Comparison of ENCODE assay signal across 8 mouse cellular contexts in genomic region chr2:58533521-58534001, GRCm38 (mm10). TPM values are rescaled to one million over a fixed set of nuclear protein-coding genes. Genes with fewer than 3 reads are reported as not detected.
DNase-seq lines count a peak whose midpoint lies in the region; ATAC-seq and TF ChIP-seq lines count a peak whose summit lies in the region.

No protein-coding gene starts in this region.

- H3K4me1 ChIP-seq in heart, adult 2 months (ENCODE audit: control insufficient read depth, insufficient read depth, low read length), result peaks cover 44% of the 10 kb centered on the region
- H3K4me1 ChIP-seq in heart, embryonic 11.5 days (ENCODE audit: control insufficient read depth, insufficient read depth, low read length), result peaks cover 79% of the 10 kb centered on the region
- H3K4me1 ChIP-seq in liver, embryonic 12.5 days, result peaks cover 67% of the 10 kb centered on the region
- peaks cover 43% of the 10 kb centered on the region for H3K4me1 ChIP-seq in stomach, embryonic 16.5 days (ENCODE audit: control insufficient read depth, insufficient read depth, low read length)

- H3K9me3 ChIP-seq in heart, embryonic 11.5 days (replicated peaks; ENCODE audit: control insufficient read depth, low read length), result no peaks in the 10 kb centered on the region
- no peaks in the 10 kb centered on the region for H3K9me3 ChIP-seq in liver, embryonic 12.5 days (replicated peaks)
- H3K9me3 ChIP-seq in stomach, embryonic 16.5 days (replicated peaks; ENCODE audit: control insufficient read depth, low read length), result no peaks in the 10 kb centered on the region

- no peaks in the 10 kb centered on the region for H3K27me3 ChIP-seq in heart, adult 2 months (ENCODE audit: control insufficient read depth, insufficient read depth, low read length)
- no peaks in the 10 kb centered on the region for H3K27me3 ChIP-seq in heart, embryonic 11.5 days (ENCODE audit: control insufficient read depth, insufficient read depth, low read length)
- H3K27me3 ChIP-seq in liver, embryonic 12.5 days (replicated peaks), result no peaks in the 10 kb centered on the region
- H3K27me3 ChIP-seq in stomach, embryonic 16.5 days (ENCODE audit: control insufficient read depth, insufficient read depth, low read length), result no peaks in the 10 kb centered on the region

- TF ChIP-seq EP300 in heart, adult 2 months (IDR thresholded peaks at IDR 0.05; ENCODE audit: insufficient read depth, low read depth, low read length), result no peak

- TF ChIP-seq CTCF in heart, adult 2 months (IDR thresholded peaks at IDR 0.05), result no peak

- intact Hi-C loops in heart, adult 2 months (cut with DNase I), result loop anchor here (2.0 kb wide), 1 partner anchor 33 kb away; the partner anchor contains the start of genes Acvr1 and Upp2

- no peak for ATAC-seq in heart, embryonic 11.5 days (replicated peaks; ENCODE audit: insufficient number of reproducible peaks, low FRiP score, low TSS enrichment)
- ATAC-seq in liver, embryonic 12.5 days, result no peak
- ATAC-seq in stomach, embryonic 16.5 days (ENCODE audit: insufficient read depth, low FRiP score), result peak; percentile 56; the same call in 1 of the 2 replicates

- DNase-seq in heart, adult 2 months, result peak in 1 of 2 experiments; percentile 34
- no peak for DNase-seq in heart, adult 8-10 months (ENCODE audit: low spot score)
- DNase-seq in cerebellum, adult 9-11 months, result peak; percentile 81
- no peak for DNase-seq in spleen, postnatal 10 days (ENCODE audit: low spot score in 2 of 2)
- DNase-seq in right cerebral cortex, postnatal 14 days, result no peak

- H3K4me3 ChIP-seq in heart, adult 2 months, result no peak overlapping the region
- no peak overlapping the region for H3K4me3 ChIP-seq in heart, embryonic 11.5 days (ENCODE audit: low read depth, low read length)
- H3K4me3 ChIP-seq in liver, embryonic 12.5 days, result no peak overlapping the region
- no peak overlapping the region for H3K4me3 ChIP-seq in stomach, embryonic 16.5 days (replicated peaks; ENCODE audit: low read length)

- TF ChIP-seq POLR2A in heart, adult 2 months (IDR thresholded peaks at IDR 0.05; ENCODE audit: insufficient read depth, low read depth, low read length), result no peak

- peaks cover 10% of the 10 kb centered on the region for H3K36me3 ChIP-seq in heart, adult 2 months (ENCODE audit: control insufficient read depth, insufficient read depth, low read length)
- H3K36me3 ChIP-seq in heart, embryonic 11.5 days (ENCODE audit: control insufficient read depth, insufficient read depth, low read length), result no peaks in the 10 kb centered on the region
- no peaks in the 10 kb centered on the region for H3K36me3 ChIP-seq in liver, embryonic 12.5 days
- H3K36me3 ChIP-seq in stomach, embryonic 16.5 days (ENCODE audit: control insufficient read depth, insufficient read depth, low read length), result no peaks in the 10 kb centered on the region

- 32% methylated on average over 7 of the region's 7 CpGs for WGBS in heart, adult 2 months
- 28% methylated on average over 7 of the region's 7 CpGs for whole genome bisulfite sequencing in heart, embryonic 11.5 days (ENCODE audit: insufficient replicate concordance)
- WGBS in liver, embryonic 12.5 days (ENCODE audit: insufficient replicate concordance), result 45% methylated on average over 7 of the region's 7 CpGs
- WGBS in stomach, embryonic 16.5 days, result 21% methylated on average over 7 of the region's 7 CpGs

- H3K79me2 ChIP-seq in heart, adult 2 months (replicated peaks; ENCODE audit: control insufficient read depth, insufficient read depth, low read length), result peaks cover 2% of the 10 kb centered on the region; the same call in 1 of the 2 replicates

- H3K27ac ChIP-seq in heart, adult 2 months, result peak overlapping the region; percentile 68
- peak overlapping the region; percentile 66 for H3K27ac ChIP-seq in heart, embryonic 11.5 days (ENCODE audit: low read depth, low read length)
- peak overlapping the region; percentile 45 for H3K27ac ChIP-seq in liver, embryonic 12.5 days
- peak overlapping the region; percentile 26 for H3K27ac ChIP-seq in stomach, embryonic 16.5 days (ENCODE audit: low read length)

- peak overlapping the region; percentile 29; the same call in 1 of the 2 replicates for H3K4me2 ChIP-seq in heart, embryonic 11.5 days
- no peak overlapping the region for H3K4me2 ChIP-seq in liver, embryonic 12.5 days
- H3K4me2 ChIP-seq in stomach, embryonic 16.5 days (ENCODE audit: low read depth, low read length), result no peak overlapping the region

- H3K9ac ChIP-seq in heart, adult 2 months (ENCODE audit: low read depth, low read length), result no peak overlapping the region
- no peak overlapping the region for H3K9ac ChIP-seq in heart, embryonic 11.5 days (ENCODE audit: low read depth, low read length)
- H3K9ac ChIP-seq in liver, embryonic 12.5 days, result no peak overlapping the region
- H3K9ac ChIP-seq in stomach, embryonic 16.5 days (ENCODE audit: low read length), result no peak overlapping the region

RNA-seq across cellular contexts. Expression of gene Acvr1, which starts 33.4 kb away (rescaled TPM):
- 10 to 100 TPM; 14.6 to 15.7 TPM for total RNA-seq in heart, adult 2 months (2021)
- polyA plus RNA-seq in heart, adult 2 months (2012; rRNA removed), result 7.4 and 12.1 TPM in 2 replicates
- 10 to 100 TPM; 14.2 to 17.0 (median 15.0) TPM for total RNA-seq in heart, adult 8-10 months (2022)
- 11.8 and 12.9 TPM in 2 replicates for polyA plus RNA-seq in heart, embryonic 11.5 days (2014; fragmentation: Nextera tagmentation; extraction: Ambion mirVana)
- polyA plus RNA-seq in liver, embryonic 12.5 days (2016; fragmentation: Nextera tagmentation; extraction: Ambion mirVana), result 3.4 and 3.8 TPM in 2 replicates
- polyA plus RNA-seq in stomach, embryonic 16.5 days (2015; fragmentation: Nextera tagmentation; extraction: Ambion mirVana), result 5.9 and 6.8 TPM in 2 replicates

RNA-seq across cellular contexts. Expression of gene Upp2, which starts 33.5 kb away (rescaled TPM):
- 1 to 10 TPM; 2.2 to 3.3 TPM for total RNA-seq in heart, adult 2 months (2021)
- 3.0 and 5.1 TPM in 2 replicates for polyA plus RNA-seq in heart, adult 2 months (2012; rRNA removed)
- total RNA-seq in heart, adult 8-10 months (2022), result 1 to 10 TPM; 1.9 to 4.7 (median 3.3) TPM
- 8.4 and 8.6 TPM in 2 replicates for polyA plus RNA-seq in heart, embryonic 11.5 days (2014; fragmentation: Nextera tagmentation; extraction: Ambion mirVana)
- polyA plus RNA-seq in liver, embryonic 12.5 days (2016; fragmentation: Nextera tagmentation; extraction: Ambion mirVana), result 1.8 and 2.6 TPM in 2 replicates
- polyA plus RNA-seq in stomach, embryonic 16.5 days (2015; fragmentation: Nextera tagmentation; extraction: Ambion mirVana), result 5.5 and 6.8 TPM in 2 replicates
